Mouse (Mus musculus) liver, adult 2 months (tissue): ENCODE results near the gene Sdf4. TPM values are rescaled to one million over a fixed set of nuclear protein-coding genes. Genes with fewer than 3 reads are reported as not detected.

Source experiments
- DNase-seq: peaks from one replicate; pipeline ENCODE4 v3.0.0-alpha.2; 2011; ENCODE audit warnings: low read depth, low spot score; ENCODE audit errors: extremely low read depth
- H3K27ac ChIP-seq: fragments of 200-500 bp; replicated peaks from 2 replicates; pipeline ENCODE4 v1.5.1; 2012; ENCODE audit warnings: low read depth, mild to moderate bottlenecking, control low read depth, inconsistent platforms, low read length; ENCODE audit not compliant: insufficient read depth
- H3K27me3 ChIP-seq: fragments of 200-500 bp; 2 replicates; pipeline ENCODE4 v1.6.1; 2012; ENCODE audit warnings: mild to moderate bottlenecking, moderate library complexity, low read length, inconsistent platforms; ENCODE audit not compliant: control insufficient read depth, insufficient read depth
- H3K36me3 ChIP-seq: fragments of 200-500 bp; 2 replicates; pipeline ENCODE4 v1.6.1; 2012; ENCODE audit warnings: low read length, inconsistent platforms; ENCODE audit not compliant: control insufficient read depth, insufficient read depth
- H3K4me1 ChIP-seq: fragments of 200-500 bp; 2 replicates; pipeline ENCODE4 v1.6.1; 2011; ENCODE audit warnings: low read length; ENCODE audit not compliant: control insufficient read depth, insufficient read depth
- H3K4me3 ChIP-seq: fragments of 200-500 bp; 2 replicates; pipeline ENCODE4 v1.5.1; 2011; ENCODE audit warnings: low read depth, mild to moderate bottlenecking, control low read depth, low read length, moderate library complexity; ENCODE audit not compliant: insufficient read depth
- H3K79me2 ChIP-seq: fragments of 200-500 bp; 2 replicates; pipeline ENCODE4 v1.6.1; 2012; ENCODE audit warnings: inconsistent platforms, mild to moderate bottlenecking, low read length, moderate library complexity; ENCODE audit not compliant: control insufficient read depth, insufficient read depth
- H3K9ac ChIP-seq: fragments of 200-500 bp; 2 replicates; pipeline ENCODE4 v1.6.1; 2012; ENCODE audit warnings: low read depth, mild to moderate bottlenecking, control low read depth, inconsistent platforms, low read length
- CTCF ChIP-seq: fragments of 200-500 bp; IDR thresholded peaks from 2 replicates; pipeline ENCODE4 v1.5.1; 2011; ENCODE audit warnings: low read depth, low read length, control low read depth
- POLR2A ChIP-seq: fragments of 200-500 bp; IDR thresholded peaks from 2 replicates; pipeline ENCODE4 v1.6.1; 2011; ENCODE audit warnings: low read length, control low read depth; ENCODE audit not compliant: insufficient read depth; ENCODE audit errors: extremely low read depth
- WGBS: fragments of 180-500 bp; shearing (Covaris S2); methylation state at CpG from one replicate; pipeline ENCODE4 v1.1.7; 2018; 5-methylcytosine and 5-hydroxymethylcytosine counted together
- polyA plus RNA-seq: library from polyadenylated mRNA; depleted of rRNA; stranded (reverse); fragments of >200 nt; gene quantifications from 2 replicates; pipeline ENCODE4 v1.2.3, GENCODE M21; 2012
- total RNA-seq: library from RNA; depleted of rRNA; stranded (reverse); fragments of >200 nt; gene quantifications from 2 replicates; pipeline ENCODE4 v1.2.3, GENCODE M21; 2014

Sdf4 gene
- total and polyA plus RNA-seq, 2 experiments, result 34.9 to 156 TPM

GRCm38 (mm10) chr4:156053113-156053512 is 60.4 kb downstream of the Sdf4 start:
- H3K27ac ChIP-seq, result no peak overlapping the region
- no peaks in the 10 kb centered on the region for H3K79me2 ChIP-seq
- no peak for DNase-seq
- no peaks in the 10 kb centered on the region for H3K36me3 ChIP-seq
- no peak overlapping the region for H3K4me3 ChIP-seq
- WGBS, result 90% methylated on average over 4 of the region's 4 CpGs
- no peak for TF ChIP-seq POLR2A
- no peak for TF ChIP-seq CTCF
- H3K27me3 ChIP-seq, result no peaks in the 10 kb centered on the region
- H3K9ac ChIP-seq, result no peak overlapping the region
- no peaks in the 10 kb centered on the region for H3K4me1 ChIP-seq

DNA sequence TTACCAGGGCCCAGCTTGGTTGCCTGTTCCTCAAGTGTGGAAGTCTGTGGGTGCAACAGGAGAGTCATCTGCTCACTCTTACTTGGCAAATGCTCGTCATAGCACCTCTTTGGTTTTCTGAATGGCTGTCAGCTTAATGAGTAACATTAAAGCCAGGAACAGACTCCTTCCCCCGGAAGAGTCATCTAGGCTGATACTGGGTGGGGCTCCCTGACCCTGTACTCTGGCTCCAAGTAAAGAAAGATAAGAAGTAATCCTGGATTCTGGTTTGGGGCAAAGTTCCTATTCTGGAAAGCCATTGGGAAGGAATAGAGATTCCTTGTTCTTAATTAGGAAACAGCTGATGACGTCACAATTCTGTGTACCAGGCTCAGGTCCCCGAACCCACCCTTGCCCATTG is 61.5 kb downstream of the Sdf4 start:
- Histone ChIP-seq H3K27me3 (no peaks in the 10 kb centered on the region), H3K9ac (no peak overlapping the region), H3K4me3 (no peak overlapping the region), H3K27ac (no peak overlapping the region), H3K4me1 (no peaks in the 10 kb centered on the region), H3K79me2 (no peaks in the 10 kb centered on the region), H3K36me3 (no peaks in the 10 kb centered on the region)
- TF ChIP-seq CTCF (no peak), POLR2A (no peak)
- 79% methylated on average over 4 of the region's 4 CpGs for WGBS
- DNase-seq, result no peak

DNA sequence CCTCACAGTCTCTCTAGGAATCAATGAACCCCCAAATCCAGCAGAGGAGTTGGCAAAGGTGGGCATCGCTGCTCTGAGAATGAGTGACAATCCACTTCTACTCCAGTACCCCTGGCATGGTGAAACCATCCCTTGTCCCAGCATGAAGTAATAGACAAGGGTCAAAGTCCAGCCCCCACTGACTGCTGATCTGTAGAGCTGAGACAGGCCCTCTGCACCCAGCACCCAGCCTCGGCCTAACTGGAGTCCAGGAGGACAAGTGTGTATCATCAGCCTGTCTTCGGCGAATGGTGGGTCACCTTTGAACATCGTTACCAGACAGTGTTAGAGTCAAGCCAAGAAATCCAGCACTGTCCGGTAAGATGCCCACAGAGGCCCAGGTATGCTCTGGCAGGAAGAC is 61.9 kb downstream of the Sdf4 start:
- TF ChIP-seq CTCF (no peak), POLR2A (no peak)
- Histone ChIP-seq H3K27ac (no peak overlapping the region), H3K79me2 (no peaks in the 10 kb centered on the region), H3K4me3 (no peak overlapping the region), H3K36me3 (no peaks in the 10 kb centered on the region), H3K9ac (no peak overlapping the region), H3K27me3 (no peaks in the 10 kb centered on the region), H3K4me1 (no peaks in the 10 kb centered on the region)
- peak; percentile 39 for DNase-seq
- WGBS, result 66% methylated on average over 6 of the region's 6 CpGs

DNA sequence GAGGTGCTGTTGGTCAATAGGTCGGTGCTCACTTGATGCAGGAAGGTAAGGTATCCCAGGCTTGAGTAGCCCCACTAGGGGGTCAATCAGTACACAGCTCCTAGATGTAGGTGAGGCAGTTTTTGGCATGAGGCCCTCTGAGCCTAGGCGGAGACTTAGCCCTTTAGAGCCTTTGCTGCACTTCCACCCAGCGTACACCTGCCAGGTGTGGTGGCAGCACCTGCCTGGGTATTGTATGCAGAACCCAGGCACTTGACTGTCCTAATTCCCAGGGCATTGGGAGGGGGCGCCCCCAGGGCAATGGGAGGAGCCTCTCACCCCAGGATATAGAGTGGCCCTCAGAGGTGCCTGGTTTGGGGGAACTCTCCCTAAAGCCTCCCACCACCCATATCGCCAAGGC is 62.5 kb downstream of the Sdf4 start:
- Histone ChIP-seq H3K9ac (no peak overlapping the region), H3K4me3 (no peak overlapping the region)
- 93% methylated on average over 5 of the region's 5 CpGs for WGBS

GRCm38 (mm10) chr4:156057702-156058101 is 65.0 kb downstream of the Sdf4 start:
- no peak for DNase-seq
- no peak for TF ChIP-seq POLR2A
- TF ChIP-seq CTCF, result no peak
- no peak overlapping the region for H3K4me3 ChIP-seq
- no peaks in the 10 kb centered on the region for H3K79me2 ChIP-seq
- no peaks in the 10 kb centered on the region for H3K27me3 ChIP-seq
- WGBS, result 72% methylated on average over 10 of the region's 10 CpGs
- H3K9ac ChIP-seq, result no peak overlapping the region
- no peak overlapping the region for H3K27ac ChIP-seq
- no peaks in the 10 kb centered on the region for H3K4me1 ChIP-seq
- no peaks in the 10 kb centered on the region for H3K36me3 ChIP-seq

More for the DNA sequence above, 62.5 kb downstream of the Sdf4 start:
- TF ChIP-seq POLR2A (no peak), CTCF (no peak)
- Histone ChIP-seq H3K4me1 (no peaks in the 10 kb centered on the region), H3K36me3 (no peaks in the 10 kb centered on the region), H3K79me2 (no peaks in the 10 kb centered on the region), H3K27ac (no peak overlapping the region), H3K27me3 (no peaks in the 10 kb centered on the region)
- DNase-seq, result no peak

DNA sequence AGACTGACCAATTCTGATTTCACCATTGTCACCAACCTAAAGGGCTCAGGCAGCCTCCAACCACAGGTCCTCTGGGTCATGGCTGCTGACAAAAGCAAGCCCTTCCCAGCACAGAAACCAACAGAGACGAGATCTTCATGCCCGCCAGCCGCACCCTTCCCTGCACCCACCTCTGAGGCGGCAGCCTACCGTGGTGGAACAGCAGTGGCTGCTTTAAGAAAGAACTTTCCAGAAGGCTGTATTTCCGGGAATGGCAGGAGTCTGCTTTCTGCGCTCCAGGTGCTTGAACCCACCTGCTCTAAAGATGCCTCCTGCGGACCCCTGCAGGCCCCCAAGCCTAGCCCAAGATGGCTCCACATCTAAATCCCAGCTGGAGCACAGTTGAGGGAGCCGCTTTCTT is 66.2 kb downstream of the Sdf4 start:
- no peak overlapping the region for H3K9ac ChIP-seq
- WGBS, result 83% methylated on average over 9 of the region's 9 CpGs

DNA sequence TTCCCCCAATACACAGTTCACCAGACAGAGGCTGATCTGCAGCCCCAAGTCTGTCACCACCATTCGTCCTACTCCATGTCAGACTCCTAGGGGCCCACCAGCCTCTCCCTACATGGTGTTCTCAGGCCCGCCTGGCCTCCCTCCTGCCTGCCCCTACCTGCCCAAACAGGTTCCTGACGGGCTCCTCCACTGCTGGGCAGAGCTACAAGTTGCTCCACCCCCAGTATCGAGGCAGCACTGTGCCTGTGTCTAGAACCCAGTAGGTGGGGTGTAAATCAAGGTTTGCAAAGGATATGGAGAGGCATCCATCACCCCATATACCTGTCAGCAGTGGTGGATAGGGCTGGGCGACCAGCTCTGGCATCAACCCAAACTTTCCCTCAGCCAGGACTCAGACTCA is 66.6 kb downstream of the Sdf4 start, which contains the start of gene Ttll10:
Ttll10 (minus strand) TSS at position 154 of the 400 bp plus-strand sequence.
- Histone ChIP-seq H3K4me3 (no peak within 1 kb of the TSS), H3K79me2 (no peaks in the 10 kb centered on the region), H3K27ac (no peak within 1 kb of the TSS), H3K4me1 (no peaks in the 10 kb centered on the region), H3K27me3 (no peaks in the 10 kb centered on the region), H3K36me3 (no peaks in the 10 kb centered on the region), H3K9ac (no peak within 1 kb of the TSS)
- 72% methylated on average over 5 of the region's 5 CpGs for WGBS
- TF ChIP-seq POLR2A (no peak), CTCF (no peak)
- DNase-seq, result no peak

More for the DNA sequence above, 66.2 kb downstream of the Sdf4 start:
- Histone ChIP-seq H3K4me3 (no peak overlapping the region), H3K27me3 (no peaks in the 10 kb centered on the region), H3K79me2 (no peaks in the 10 kb centered on the region), H3K27ac (no peak overlapping the region), H3K36me3 (no peaks in the 10 kb centered on the region), H3K4me1 (no peaks in the 10 kb centered on the region)
- TF ChIP-seq CTCF (no peak), POLR2A (no peak)
- no peak for DNase-seq
